Mouse (Mus musculus): ENCODE measurements around the gene Hhipl2. TPM values are rescaled to one million over a fixed set of nuclear protein-coding genes. Genes with fewer than 3 reads are reported as not detected.
"Not testable (repeated sequence)": the region's sequence is repeated elsewhere in the genome, so short reads cannot be mapped to it uniquely, and the experiment has no call there.

Gene Hhipl2
- total RNA-seq (2021), result under 1 TPM; 0.33 to 0.39 TPM
- long read RNA-seq, experiment 1, result 0 reads
- long read RNA-seq, experiment 2, result 0 reads

GRCm38 (mm10) chr1:183417873-183418272 lies at the start of gene Hhipl2:
TSS of gene Hhipl2 (plus strand) at chr1:183418215.
- TF ChIP-seq CTCF (conservative IDR thresholded peaks at IDR 0.05), result no peak

GRCm38 (mm10) chr1:183368601-183369400 lies 49.2 kb upstream of the Hhipl2 start:
- Histone ChIP-seq H3K27ac (peak overlapping the region; percentile 92), H3K4me3 (peak overlapping the region; percentile 66)
- TF ChIP-seq CTCF (conservative IDR thresholded peaks at IDR 0.05), result no peak
- no peak for DNase-seq (ENCODE audit: low spot score in 2 of 2)

More at GRCm38 (mm10) chr1:183417873-183418272, at the start of gene Hhipl2:
- DNase-seq (ENCODE audit: low spot score in 2 of 2), result no peak
- no peak within 1 kb of the TSS for H3K4me3 ChIP-seq
- no peak within 1 kb of the TSS for H3K27ac ChIP-seq

GRCm38 (mm10) chr1:183369427-183370014 lies 48.5 kb upstream of the Hhipl2 start, which contains the start of gene Mia3:
TSS of gene Mia3 (minus strand) at chr1:183369553.
- peak; percentile 96 to 98 for DNase-seq (ENCODE audit: low spot score in 2 of 2)
- peak; percentile 60 for TF ChIP-seq CTCF (conservative IDR thresholded peaks at IDR 0.05)
- Histone ChIP-seq H3K4me3 (peak within 1 kb of the TSS; percentile 66), H3K27ac (peak within 1 kb of the TSS; percentile 92)

GRCm38 (mm10) chr1:183374728-183375127 lies 43.3 kb upstream of the Hhipl2 start:
- no peak for DNase-seq (ENCODE audit: low spot score in 2 of 2)
- TF ChIP-seq CTCF (conservative IDR thresholded peaks at IDR 0.05), result no peak; the same call in 1 of the 2 replicates
- no peak overlapping the region for H3K4me3 ChIP-seq
- no peak overlapping the region for H3K27ac ChIP-seq

GRCm38 (mm10) chr1:183377045-183377444 lies 41.0 kb upstream of the Hhipl2 start:
- DNase-seq (ENCODE audit: low spot score in 2 of 2), result no peak
- no peak overlapping the region for H3K4me3 ChIP-seq
- TF ChIP-seq CTCF (conservative IDR thresholded peaks at IDR 0.05), result no peak
- no peak overlapping the region for H3K27ac ChIP-seq

GRCm38 (mm10) chr1:183378321-183378941 lies 39.6 kb upstream of the Hhipl2 start:
- no peak overlapping the region for H3K27ac ChIP-seq
- H3K4me3 ChIP-seq, result no peak overlapping the region
- DNase-seq (ENCODE audit: low spot score in 2 of 2), result no peak
- TF ChIP-seq CTCF (conservative IDR thresholded peaks at IDR 0.05), result no peak

- not testable (repeated sequence) for H3K4me3 ChIP-seq; DNase-seq (ENCODE audit: low spot score in 2 of 2); H3K27ac ChIP-seq
These were observed 38.6 kb upstream of the Hhipl2 start for GRCm38 (mm10) chr1:183379376-183379775.

- no peak for DNase-seq (ENCODE audit: low spot score in 2 of 2)
- TF ChIP-seq CTCF (conservative IDR thresholded peaks at IDR 0.05), result no peak
- Histone ChIP-seq H3K4me3 (no peak overlapping the region), H3K27ac (no peak overlapping the region)
These were observed 36.2 kb upstream of the Hhipl2 start for GRCm38 (mm10) chr1:183381816-183382215.

GRCm38 (mm10) chr1:183382621-183383020 lies 35.4 kb upstream of the Hhipl2 start:
- no peak overlapping the region for H3K4me3 ChIP-seq
- H3K27ac ChIP-seq, result no peak overlapping the region
- no peak for DNase-seq (ENCODE audit: low spot score in 2 of 2)
- no peak for TF ChIP-seq CTCF (conservative IDR thresholded peaks at IDR 0.05)

- not testable (repeated sequence) for DNase-seq (ENCODE audit: low spot score in 2 of 2); H3K4me3 ChIP-seq; H3K27ac ChIP-seq
These were observed 30.6 kb upstream of the Hhipl2 start for GRCm38 (mm10) chr1:183387421-183387820.

GRCm38 (mm10) chr1:183388426-183389406 lies 29.3 kb upstream of the Hhipl2 start, which contains the start of gene Taf1a:
TSS of gene Taf1a (plus strand) at chr1:183388981.
- Histone ChIP-seq H3K4me3 (peak within 1 kb of the TSS; percentile 95), H3K27ac (peak within 1 kb of the TSS; percentile 76)
- peak; percentile 88 to 94 for DNase-seq (ENCODE audit: low spot score in 2 of 2)
- no peak; the same call in 1 of the 2 replicates for TF ChIP-seq CTCF (conservative IDR thresholded peaks at IDR 0.05)

- no peak overlapping the region for H3K4me3 ChIP-seq
- no peak overlapping the region for H3K27ac ChIP-seq
- TF ChIP-seq CTCF (conservative IDR thresholded peaks at IDR 0.05), result no peak
- no peak for DNase-seq (ENCODE audit: low spot score in 2 of 2)
These were observed 14.6 kb upstream of the Hhipl2 start for GRCm38 (mm10) chr1:183403396-183403795.
